Mouse (Mus musculus) MEL (cell line): ENCODE results near the gene Olfr1477. TPM values are rescaled to one million over a fixed set of nuclear protein-coding genes. Genes with fewer than 3 reads are reported as not detected.
"Not testable (repeated sequence)": the region's sequence is repeated elsewhere in the genome, so short reads cannot be mapped to it uniquely, and the experiment has no call there.

ENCODE experiments used
- DNase-seq: peaks from one replicate; pipeline ENCODE4 v3.0.0; 2011; ENCODE audit warnings: low read depth, low spot score
- H3K27ac ChIP-seq: 2 replicates; pipeline ENCODE4 v1.5.1; 2012; ENCODE audit warnings: low read depth, mild to moderate bottlenecking, control low read depth, low read length, moderate library complexity; ENCODE audit not compliant: control insufficient read depth
- H3K27me3 ChIP-seq, 2 experiments: fragments of 150-350 bp in 1 of 2; sonication (generic) in 1 of 2; 2 replicates each; pipeline ENCODE4 v1.6.1; 2012; ENCODE audit warnings: low read length in 2 of 2, mild to moderate bottlenecking in 2 of 2, improper control_type of control experiment in 1 of 2, moderate library complexity in 1 of 2; ENCODE audit not compliant: insufficient read depth in 2 of 2, control insufficient read depth in 1 of 2
- H3K36me3 ChIP-seq, 2 experiments: 2 replicates each; pipeline ENCODE4 v1.6.1; 2012 to 2014; ENCODE audit warnings: low read length in 2 of 2, improper control_type of control experiment in 1 of 2, inconsistent platforms in 1 of 2, mild to moderate bottlenecking in 1 of 2; ENCODE audit not compliant: insufficient read depth in 2 of 2, control insufficient read depth in 1 of 2
- H3K4me1 ChIP-seq, 2 experiments: fragments of 150-350 bp in 1 of 2; sonication (generic) in 1 of 2; 2 replicates each; pipeline ENCODE4 v1.6.1; 2012; ENCODE audit warnings: low read length in 2 of 2, improper control_type of control experiment in 1 of 2, mild to moderate bottlenecking in 1 of 2; ENCODE audit not compliant: insufficient read depth in 2 of 2, control insufficient read depth in 1 of 2
- H3K4me3 ChIP-seq, 2 experiments: fragments of 150-350 bp in 1 of 2; sonication (generic) in 1 of 2; 2 replicates each; pipeline ENCODE4 v1.5.1; 2012; ENCODE audit warnings: low read depth in 2 of 2, low read length in 2 of 2, mild to moderate bottlenecking in 2 of 2, moderate library complexity in 2 of 2, control low read depth in 1 of 2, improper control_type of control experiment in 1 of 2; ENCODE audit not compliant: control insufficient read depth in 1 of 2, insufficient read depth in 1 of 2
- H3K79me2 ChIP-seq: 2 replicates; pipeline ENCODE4 v1.6.1; 2012; ENCODE audit warnings: mild to moderate bottlenecking, low read length, moderate library complexity; ENCODE audit not compliant: control insufficient read depth, poor library complexity, insufficient read depth
- H3K9ac ChIP-seq: 2 replicates; pipeline ENCODE4 v1.6.1; 2012; ENCODE audit warnings: low read depth, mild to moderate bottlenecking, control low read depth, low read length, moderate library complexity; ENCODE audit not compliant: control insufficient read depth, poor library complexity, severe bottlenecking
- H3K9me3 ChIP-seq: fragments of 150-350 bp; sonication (generic); replicated peaks from 2 replicates; pipeline ENCODE4 v1.6.1; 2012; ENCODE audit warnings: mild to moderate bottlenecking, low read length, improper control_type of control experiment, moderate library complexity; ENCODE audit not compliant: insufficient read depth
- HCFC1 ChIP-seq: IDR thresholded peaks from 2 replicates; pipeline ENCODE4 v1.6.1; 2012; ENCODE audit warnings: low read depth, mild to moderate bottlenecking, inconsistent platforms, low read length, improper control_type of control experiment, moderate library complexity
- POLR2A ChIP-seq, 2 experiments: IDR thresholded peaks; 2 replicates each; pipeline ENCODE4 v1.6.1; 2011 to 2012; ENCODE audit warnings: low read length in 2 of 2, mild to moderate bottlenecking in 2 of 2, control low read depth in 1 of 2, improper control_type of control experiment in 1 of 2, low read depth in 1 of 2, moderate library complexity in 1 of 2; ENCODE audit not compliant: control insufficient read depth in 1 of 2, insufficient read depth in 1 of 2, poor library complexity in 1 of 2
- RCOR1 ChIP-seq: IDR thresholded peaks from 2 replicates; pipeline ENCODE4 v1.6.1; 2012; ENCODE audit warnings: low read depth, mild to moderate bottlenecking, inconsistent platforms, low read length, improper control_type of control experiment
- TCF12 ChIP-seq: IDR thresholded peaks from 2 replicates; pipeline ENCODE4 v1.6.1; 2014; ENCODE audit warnings: low read depth, mild to moderate bottlenecking, inconsistent platforms, low read length, improper control_type of control experiment, moderate library complexity
- UBTF ChIP-seq: IDR thresholded peaks from 2 replicates; pipeline ENCODE4 v1.6.1; 2012; ENCODE audit warnings: low read depth, mild to moderate bottlenecking, inconsistent platforms, low read length, improper control_type of control experiment, moderate library complexity, borderline replicate concordance; ENCODE audit not compliant: insufficient read depth
- USF1 ChIP-seq: IDR thresholded peaks from 2 replicates; pipeline ENCODE4 v1.6.1; 2014; ENCODE audit warnings: low read depth, mild to moderate bottlenecking, inconsistent platforms, low read length, improper control_type of control experiment, moderate library complexity
- USF2 ChIP-seq, 2 experiments: IDR thresholded peaks; 2 replicates each; pipeline ENCODE4 v1.6.1; 2011 to 2012; ENCODE audit warnings: improper control_type of control experiment in 2 of 2, low read length in 2 of 2, borderline replicate concordance in 1 of 2, inconsistent platforms in 1 of 2, low read depth in 1 of 2, mild to moderate bottlenecking in 1 of 2; ENCODE audit not compliant: insufficient read depth in 1 of 2
- ZNF384 ChIP-seq: IDR thresholded peaks from 2 replicates; pipeline ENCODE4 v1.6.1; 2012; ENCODE audit warnings: low read depth, mild to moderate bottlenecking, inconsistent platforms, low read length, improper control_type of control experiment
- polyA plus RNA-seq, 2 experiments: library from polyadenylated mRNA; stranded (reverse) in 1 of 2; unstranded in 1 of 2; fragments of >175 nt in 1 of 2; fragments of >200 nt in 1 of 2; gene quantifications; 2 replicates each; pipeline versions ENCODE4 v1.2.1 to v1.2.4; 2012; ENCODE audit warnings: low replicate concordance in 2 of 2, low read depth in 1 of 2; ENCODE audit not compliant: insufficient read length in 2 of 2, insufficient read depth in 1 of 2, missing spikeins in 1 of 2
- total RNA-seq: library from RNA; depleted of rRNA; stranded (reverse); fragments of 300-350 nt; gene quantifications from 2 replicates; pipeline ENCODE4 v1.2.3, GENCODE M21; 2012; rRNA removed

Olfr1477 gene
- not detected in 2 replicates for total RNA-seq
- not detected for polyA plus RNA-seq

GRCm38 (mm10) chr19:13500246-13500645 is at the start of gene Olfr1477:
TSS of gene Olfr1477 (plus strand) at chr19:13500546.
- Histone ChIP-seq H3K27me3 (no peaks in the 10 kb centered on the region), H3K79me2 (no peaks in the 10 kb centered on the region), H3K9me3 (no peaks in the 10 kb centered on the region), H3K4me3 (no peak within 1 kb of the TSS), H3K27ac (no peak within 1 kb of the TSS), H3K9ac (no peak within 1 kb of the TSS), H3K36me3 (no peaks in the 10 kb centered on the region), H3K4me1 (no peaks in the 10 kb centered on the region)
- no peak for DNase-seq
- TF ChIP-seq RCOR1 (no peak), UBTF (no peak), TCF12 (no peak), USF2 (IDR thresholded peaks at IDR 0.05; ENCODE audit: borderline replicate concordance in 1 of 2, insufficient read depth in 1 of 2, low read depth in 1 of 2, low read length in 2 of 2) (no peak)

DNA sequence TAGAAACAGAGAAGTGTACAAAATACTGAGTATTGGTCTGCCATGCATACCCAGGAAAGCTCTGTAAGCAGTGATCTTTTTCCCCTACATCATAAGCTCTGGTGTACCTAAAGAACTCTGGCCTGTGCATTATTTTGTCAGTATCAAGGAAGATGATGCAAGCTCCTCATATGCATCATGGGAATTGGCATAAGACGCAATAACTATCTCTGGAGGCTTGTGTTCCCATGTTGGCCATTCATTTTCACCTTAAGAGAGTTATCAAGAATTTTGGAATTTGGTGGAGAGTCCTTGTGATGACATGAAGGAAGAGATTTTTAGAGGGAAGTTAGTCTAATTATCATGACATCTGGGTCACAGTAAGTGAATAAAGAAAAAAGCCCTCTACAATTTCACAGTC is 44.4 kb upstream of the Olfr1477 start, which contains the start of gene Olfr1472:
Olfr1472 (minus strand) TSS at position 101 of the 400 bp plus-strand sequence.
- no peak within 1 kb of the TSS for H3K27ac ChIP-seq
- H3K4me1 ChIP-seq = no peaks in the 10 kb centered on the region
- H3K27me3 ChIP-seq = no peaks in the 10 kb centered on the region
- no peak within 1 kb of the TSS for H3K4me3 ChIP-seq
- no peaks in the 10 kb centered on the region for H3K79me2 ChIP-seq
- H3K9me3 ChIP-seq = no peaks in the 10 kb centered on the region
- no peak within 1 kb of the TSS for H3K9ac ChIP-seq
- no peak for TF ChIP-seq POLR2A (IDR thresholded peaks at IDR 0.05; ENCODE audit: control insufficient read depth in 1 of 2, insufficient read depth in 1 of 2, low read depth in 1 of 2, low read length in 2 of 2, poor library complexity in 1 of 2)
- TF ChIP-seq ZNF384 = no peak
- no peak for TF ChIP-seq HCFC1
- TF ChIP-seq USF1 = no peak
- TF ChIP-seq, all 39 proteins: peak for 0
- DNase-seq = no peak
- no peaks in the 10 kb centered on the region for H3K36me3 ChIP-seq

DNA sequence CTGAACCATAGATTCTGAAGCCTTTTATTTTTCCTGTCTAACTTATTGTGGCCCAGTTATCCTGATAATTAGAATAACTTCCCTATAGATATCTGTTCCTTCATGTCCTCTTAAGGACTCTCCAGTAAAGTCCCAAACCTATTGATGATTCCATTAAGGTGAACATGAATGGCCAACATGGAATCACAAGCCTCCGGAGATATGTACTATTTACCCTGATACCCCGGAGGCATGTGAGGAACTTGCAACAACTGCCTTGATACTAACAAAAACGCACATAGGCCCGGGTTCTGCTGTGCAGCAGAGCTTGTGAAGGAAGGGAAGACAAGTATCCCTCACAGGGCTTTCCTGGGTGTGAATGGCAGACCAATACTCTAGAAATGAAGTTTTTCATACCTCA is 31.1 kb upstream of the Olfr1477 start, which contains the start of gene Olfr1474:
Olfr1474 (plus strand) TSS at position 301 of the 400 bp plus-strand sequence.
- not testable (repeated sequence) for H3K4me1 ChIP-seq, H3K36me3 ChIP-seq, H3K9me3 ChIP-seq, H3K27ac ChIP-seq, H3K4me3 ChIP-seq, H3K9ac ChIP-seq, H3K27me3 ChIP-seq, H3K79me2 ChIP-seq, DNase-seq
